Mouse (Mus musculus): ENCODE data around the gene Sec61a2. TPM values are rescaled to one million over a fixed set of nuclear protein-coding genes. Genes with fewer than 3 reads are reported as not detected.

The Sec61a2 gene
- polyA plus RNA-seq, 1 experiment from 2014 or later, result 80.6 TPM

DNA sequence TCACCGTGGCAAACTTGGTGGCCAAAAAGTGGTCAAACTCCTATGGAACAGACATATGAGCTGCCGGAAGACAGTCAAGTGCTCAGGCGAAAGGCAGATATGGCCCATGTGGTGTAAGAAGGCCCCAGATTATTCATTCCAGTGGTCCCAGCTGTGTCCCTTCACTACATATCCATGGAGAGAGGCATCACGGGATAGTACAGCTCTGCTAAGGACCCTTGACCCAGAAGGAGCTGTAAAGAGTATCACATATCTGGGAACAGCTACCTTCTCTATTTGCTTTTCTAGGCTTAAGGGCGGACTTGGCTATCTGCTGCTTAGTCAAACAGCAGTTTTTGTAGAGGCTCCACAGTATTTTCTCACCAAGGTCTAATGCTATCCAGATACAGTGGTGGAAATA, 34.6 kb upstream of the Sec61a2 start:
- 92% methylated on average over 5 of the region's 5 CpGs for WGBS
- no peak overlapping the region for H3K27ac ChIP-seq
- H3K36me3 ChIP-seq (replicated peaks), result peaks cover 49% of the 10 kb centered on the region
- no peak overlapping the region for H3K4me3 ChIP-seq
- H3K4me1 ChIP-seq, result no peaks in the 10 kb centered on the region
- no peaks in the 10 kb centered on the region for H3K27me3 ChIP-seq (ENCODE audit: poor library complexity, severe bottlenecking)
- H3K9me3 ChIP-seq, result no peaks in the 10 kb centered on the region
- no peak for DNase-seq (ENCODE audit: extremely low spot score, low spot score)

DNA sequence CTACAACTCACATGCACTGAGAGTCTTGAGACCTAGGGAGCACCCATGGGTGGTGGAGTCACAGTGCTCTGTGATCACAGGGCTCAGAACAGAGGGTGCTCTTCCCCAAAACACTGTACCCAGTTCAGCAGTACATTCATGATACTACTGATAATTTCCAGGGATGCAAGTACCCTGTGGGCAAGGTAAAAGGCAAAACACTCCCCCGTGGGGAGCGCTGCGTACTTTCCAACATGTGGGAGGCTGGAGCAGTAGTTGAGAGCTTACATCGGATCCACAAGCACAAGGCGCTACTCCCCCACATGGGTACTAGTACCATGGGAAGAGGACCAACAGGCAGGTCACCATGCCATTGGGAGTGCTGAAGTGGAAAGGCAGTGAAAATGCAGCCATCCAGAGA, 32.2 kb upstream of the Sec61a2 start:
- H3K27ac ChIP-seq, result no peak overlapping the region
- H3K4me1 ChIP-seq, result no peaks in the 10 kb centered on the region
- no peak overlapping the region for H3K4me3 ChIP-seq
- 95% methylated on average over 5 of the region's 5 CpGs for WGBS
- H3K9me3 ChIP-seq, result no peaks in the 10 kb centered on the region
- no peaks in the 10 kb centered on the region for H3K27me3 ChIP-seq (ENCODE audit: poor library complexity, severe bottlenecking)
- no peak for DNase-seq (ENCODE audit: extremely low spot score, low spot score)
- peaks cover 49% of the 10 kb centered on the region for H3K36me3 ChIP-seq (replicated peaks)

DNA sequence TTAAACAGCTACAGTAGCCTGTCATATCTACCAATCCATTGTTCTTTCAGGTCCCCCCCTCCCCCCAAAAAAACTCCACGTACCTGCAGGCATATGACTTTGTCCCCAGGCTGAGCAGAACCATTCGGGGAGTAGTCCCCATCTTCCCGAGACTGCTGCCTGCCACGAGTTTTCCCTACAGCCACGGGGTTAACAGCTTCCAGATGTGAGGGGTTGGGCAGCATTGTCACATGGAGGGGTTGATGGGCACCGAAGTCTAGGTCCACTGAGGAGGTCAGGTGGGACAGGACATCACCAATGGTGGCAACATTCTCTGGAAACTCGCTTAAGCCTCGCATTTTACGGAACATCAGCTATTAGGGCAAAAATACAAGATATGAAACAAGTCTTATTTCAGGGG, 28.6 kb upstream of the Sec61a2 start:
- Histone ChIP-seq H3K4me3 (no peak overlapping the region), H3K36me3 (replicated peaks) (peaks cover 48% of the 10 kb centered on the region), H3K9me3 (no peaks in the 10 kb centered on the region), H3K27me3 (ENCODE audit: poor library complexity, severe bottlenecking) (no peaks in the 10 kb centered on the region), H3K27ac (no peak overlapping the region), H3K4me1 (no peaks in the 10 kb centered on the region)
- WGBS, result 79% methylated on average over 9 of the region's 9 CpGs
- DNase-seq (ENCODE audit: extremely low spot score, low spot score), result no peak

DNA sequence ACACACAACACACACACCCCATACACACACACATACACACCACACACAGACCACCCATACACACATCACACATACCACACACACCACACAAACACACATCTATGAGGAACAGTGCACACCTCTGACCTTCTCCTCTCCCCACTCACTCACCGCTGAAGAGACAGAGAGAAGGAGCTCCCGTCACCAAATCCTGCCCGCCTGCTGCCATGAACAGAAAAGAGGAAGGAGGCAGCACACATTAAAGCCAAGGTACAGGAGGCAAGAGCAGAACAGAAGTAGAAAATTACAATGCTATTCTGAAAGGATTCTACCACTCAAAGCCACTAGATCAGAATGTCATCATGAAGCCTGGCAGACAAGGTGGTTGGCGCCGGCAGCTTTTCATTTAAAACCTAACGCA, 27.6 kb upstream of the Sec61a2 start:
- H3K9me3 ChIP-seq, result no peaks in the 10 kb centered on the region
- WGBS, result 97% methylated on average over 6 of the region's 6 CpGs

DNA sequence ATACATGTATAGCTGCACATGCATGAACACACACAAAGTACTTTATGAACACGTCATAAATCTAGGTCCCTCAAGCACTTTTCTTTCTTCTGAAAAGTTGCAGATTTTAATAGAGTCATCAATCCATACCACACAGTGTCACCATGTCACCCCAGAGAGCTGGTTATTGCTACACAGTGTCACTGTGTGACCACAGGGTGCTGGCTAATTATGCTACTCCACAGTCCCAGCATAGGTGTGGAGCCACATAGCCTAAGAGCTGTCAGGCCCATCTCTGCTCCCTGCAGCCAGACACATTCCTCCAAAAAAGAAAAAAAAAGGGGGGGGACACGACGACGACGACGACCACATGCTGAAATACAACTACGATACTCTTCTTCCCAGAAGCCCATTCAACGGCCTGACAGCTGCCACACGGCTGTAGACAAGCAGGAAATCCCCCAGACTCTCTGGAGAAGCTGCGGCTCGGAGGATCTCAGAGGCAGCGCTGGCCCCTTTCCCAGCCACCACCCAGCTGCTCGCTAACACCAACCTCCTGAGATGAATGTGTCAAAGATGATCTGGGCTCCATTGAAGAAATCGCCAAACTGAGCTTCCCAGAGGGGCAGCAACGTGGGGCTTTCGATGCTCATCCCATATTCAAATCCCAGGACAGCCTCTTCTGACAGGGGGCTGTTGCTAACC, 16.2 kb upstream of the Sec61a2 start:
- 84% methylated on average over 16 of the region's 16 CpGs for WGBS
- no peaks in the 10 kb centered on the region for H3K9me3 ChIP-seq
- no peaks in the 10 kb centered on the region for H3K4me1 ChIP-seq
- no peak for DNase-seq (ENCODE audit: extremely low spot score, low spot score)
- H3K27me3 ChIP-seq (ENCODE audit: poor library complexity, severe bottlenecking), result no peaks in the 10 kb centered on the region
- peaks cover 25% of the 10 kb centered on the region; the same call in 1 of the 2 replicates for H3K36me3 ChIP-seq (replicated peaks)
- H3K27ac ChIP-seq, result no peak overlapping the region
- no peak overlapping the region for H3K4me3 ChIP-seq

More for the DNA sequence above, 27.6 kb upstream of the Sec61a2 start:
- H3K27me3 ChIP-seq (ENCODE audit: poor library complexity, severe bottlenecking), result no peaks in the 10 kb centered on the region
- H3K36me3 ChIP-seq (replicated peaks), result peaks cover 43% of the 10 kb centered on the region
- no peak overlapping the region for H3K4me3 ChIP-seq
- DNase-seq (ENCODE audit: extremely low spot score, low spot score), result no peak
- H3K4me1 ChIP-seq, result no peaks in the 10 kb centered on the region
- no peak overlapping the region for H3K27ac ChIP-seq

DNA sequence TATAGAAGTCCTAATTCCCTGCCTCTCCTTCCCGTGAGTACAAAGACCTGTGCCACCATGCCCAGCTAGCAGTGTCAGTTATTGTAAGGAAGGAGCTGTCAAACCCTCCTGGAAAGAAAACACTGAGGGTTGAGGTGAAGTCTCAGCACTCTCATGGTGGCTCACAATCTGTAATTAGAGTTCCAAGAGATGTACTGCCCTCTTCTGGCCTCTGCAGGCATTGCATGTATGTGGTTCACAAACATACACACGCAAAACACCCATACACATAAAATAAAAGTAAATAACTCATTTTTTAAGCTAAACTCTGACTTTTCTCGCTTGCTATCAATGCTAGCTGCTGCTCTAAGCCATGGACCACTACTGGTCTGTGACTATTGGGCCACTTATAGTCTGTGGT, 11.4 kb upstream of the Sec61a2 start:
- peak; percentile 54 for DNase-seq (ENCODE audit: extremely low spot score, low spot score)
- WGBS, result 52% methylated on average over 3 of the region's 3 CpGs
- Histone ChIP-seq H3K9me3 (no peaks in the 10 kb centered on the region), H3K27me3 (ENCODE audit: poor library complexity, severe bottlenecking) (no peaks in the 10 kb centered on the region), H3K4me1 (no peaks in the 10 kb centered on the region), H3K4me3 (no peak overlapping the region), H3K36me3 (replicated peaks) (peaks cover 28% of the 10 kb centered on the region), H3K27ac (no peak overlapping the region)

DNA sequence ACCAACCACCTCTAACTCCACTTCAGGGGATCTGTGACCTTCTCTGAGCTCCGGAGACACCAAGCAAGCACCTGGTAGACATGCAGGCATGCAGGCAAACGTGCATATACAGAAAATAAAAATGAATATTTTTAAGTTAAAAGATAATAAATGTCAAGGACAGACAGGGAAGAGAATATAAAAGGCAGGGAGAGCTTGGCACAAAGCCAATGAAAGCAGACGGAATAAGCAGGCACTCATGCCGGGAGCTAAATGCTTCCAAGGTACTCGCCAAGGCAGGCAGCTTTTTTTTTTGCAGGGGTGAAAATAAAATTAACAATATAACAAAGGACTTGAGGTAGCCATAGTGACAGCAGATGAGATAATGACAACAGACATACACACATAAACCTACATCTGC, 10.9 kb upstream of the Sec61a2 start:
- WGBS, result 87% methylated on average over 5 of the region's 5 CpGs
- no peak overlapping the region for H3K27ac ChIP-seq
- H3K4me1 ChIP-seq, result no peaks in the 10 kb centered on the region
- no peak for DNase-seq (ENCODE audit: extremely low spot score, low spot score)
- no peak overlapping the region for H3K4me3 ChIP-seq
- H3K27me3 ChIP-seq (ENCODE audit: poor library complexity, severe bottlenecking), result no peaks in the 10 kb centered on the region
- H3K36me3 ChIP-seq (replicated peaks), result peaks cover 26% of the 10 kb centered on the region
- no peaks in the 10 kb centered on the region for H3K9me3 ChIP-seq

DNA sequence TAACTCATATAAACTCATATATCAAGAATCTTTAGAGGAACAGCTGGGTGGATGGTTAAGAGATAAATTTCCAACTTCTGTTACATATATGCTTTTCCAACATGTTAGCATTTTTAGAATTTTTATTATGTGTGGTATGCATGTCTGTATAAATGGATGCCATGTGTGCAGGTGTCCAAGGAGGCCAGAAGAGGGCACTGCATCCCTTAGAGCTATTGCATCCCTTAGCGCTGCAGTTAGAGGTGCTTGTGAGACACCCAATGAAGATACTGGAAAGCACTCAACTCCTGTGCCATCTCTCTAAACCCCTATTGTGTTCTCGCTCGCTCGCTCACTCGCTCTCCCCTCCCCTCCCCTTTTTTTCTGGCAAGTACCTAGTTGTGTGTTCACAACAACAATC, 4.9 kb upstream of the Sec61a2 start:
- Histone ChIP-seq H3K9me3 (no peaks in the 10 kb centered on the region), H3K36me3 (replicated peaks) (peaks cover 21% of the 10 kb centered on the region), H3K4me3 (no peak overlapping the region), H3K27ac (no peak overlapping the region), H3K27me3 (ENCODE audit: poor library complexity, severe bottlenecking) (no peaks in the 10 kb centered on the region), H3K4me1 (no peaks in the 10 kb centered on the region)
- WGBS, result 56% methylated on average over 5 of the region's 5 CpGs
- DNase-seq (ENCODE audit: extremely low spot score, low spot score), result no peak

DNA sequence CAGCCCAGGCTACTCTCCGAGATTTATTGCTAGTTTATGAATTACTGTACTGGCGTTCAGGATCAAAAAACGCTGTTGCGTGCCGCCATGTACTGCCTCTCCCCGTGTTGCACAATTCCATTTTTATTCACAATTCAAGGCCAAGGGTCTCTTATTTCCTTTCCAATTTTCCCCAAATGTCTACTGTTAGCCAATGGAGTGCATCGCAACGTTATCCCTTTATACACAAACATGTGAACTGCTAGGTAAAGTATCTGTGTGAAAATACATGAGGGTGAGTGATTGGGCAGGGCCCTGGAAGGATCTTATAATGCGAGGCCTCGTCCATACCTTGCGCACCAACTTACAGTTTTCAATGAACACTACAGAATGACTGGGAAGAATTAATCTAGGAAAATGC, 936 bp downstream of the Sec61a2 start:
- H3K27me3 ChIP-seq (ENCODE audit: poor library complexity, severe bottlenecking), result no peaks in the 10 kb centered on the region
- peaks cover 9% of the 10 kb centered on the region for H3K4me1 ChIP-seq
- no peak for DNase-seq (ENCODE audit: extremely low spot score, low spot score)
- peaks cover 43% of the 10 kb centered on the region for H3K36me3 ChIP-seq (replicated peaks)
- H3K27ac ChIP-seq, result peak overlapping the region; percentile 95
- no peaks in the 10 kb centered on the region for H3K9me3 ChIP-seq
- H3K4me3 ChIP-seq, result peak overlapping the region; percentile 79
- 55% methylated on average over 11 of the region's 11 CpGs for WGBS

DNA sequence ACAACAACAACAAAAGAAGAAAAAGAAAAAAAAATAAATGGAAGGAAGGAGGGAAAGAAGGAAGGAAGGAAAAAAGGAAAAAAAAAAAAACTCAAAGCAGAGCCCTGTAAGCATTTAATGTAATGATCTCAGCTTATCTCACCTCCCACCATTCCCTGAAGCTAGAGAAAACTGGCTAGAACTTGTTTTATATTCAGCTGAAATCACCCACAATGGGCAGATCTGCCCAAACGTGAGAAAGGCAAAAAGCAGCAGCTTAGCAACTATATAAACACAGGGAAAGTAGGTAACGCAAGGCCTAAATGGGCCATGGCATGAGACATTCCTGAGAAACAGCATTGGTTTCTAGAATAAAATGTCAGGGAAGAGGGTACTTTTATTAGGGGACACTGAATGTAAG, 5.8 kb downstream of the Sec61a2 start:
- Histone ChIP-seq H3K4me3 (no peak overlapping the region), H3K4me1 (peaks cover 7% of the 10 kb centered on the region), H3K9me3 (no peaks in the 10 kb centered on the region), H3K36me3 (replicated peaks) (peaks cover 82% of the 10 kb centered on the region), H3K27me3 (ENCODE audit: poor library complexity, severe bottlenecking) (no peaks in the 10 kb centered on the region), H3K27ac (no peak overlapping the region)
- no peak for DNase-seq (ENCODE audit: extremely low spot score, low spot score)
- 80% methylated on average over 2 of the region's 2 CpGs for WGBS

DNA sequence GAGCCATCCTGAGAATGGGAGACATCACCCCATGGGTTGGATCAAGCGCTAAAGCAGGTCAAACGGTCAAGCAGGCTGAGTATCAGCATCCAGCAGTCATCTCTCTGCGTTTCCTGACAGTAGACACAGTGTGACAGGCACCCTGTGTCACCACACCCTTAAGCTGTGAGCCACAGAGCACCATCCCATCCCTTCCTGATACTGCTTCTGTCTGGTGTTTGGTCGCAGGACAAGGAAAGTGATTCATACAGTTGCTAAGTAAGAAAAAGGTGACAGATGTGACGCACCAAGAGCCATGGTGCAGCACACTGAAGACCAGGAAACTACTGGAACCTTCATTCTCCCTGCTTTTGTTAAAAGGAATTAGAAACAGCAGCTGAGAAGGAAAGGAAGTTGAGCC, 6.4 kb downstream of the Sec61a2 start:
- no peaks in the 10 kb centered on the region for H3K27me3 ChIP-seq (ENCODE audit: poor library complexity, severe bottlenecking)
- H3K36me3 ChIP-seq (replicated peaks), result peaks cover 87% of the 10 kb centered on the region
- 87% methylated on average over 5 of the region's 5 CpGs for WGBS
- DNase-seq (ENCODE audit: extremely low spot score, low spot score), result no peak
- H3K9me3 ChIP-seq, result no peaks in the 10 kb centered on the region
- H3K4me1 ChIP-seq, result 0 out of 2 replicates have a peak, but pooled peaks cover 3% of the 10 kb centered on the region
- no peak overlapping the region for H3K27ac ChIP-seq
- no peak overlapping the region for H3K4me3 ChIP-seq

DNA sequence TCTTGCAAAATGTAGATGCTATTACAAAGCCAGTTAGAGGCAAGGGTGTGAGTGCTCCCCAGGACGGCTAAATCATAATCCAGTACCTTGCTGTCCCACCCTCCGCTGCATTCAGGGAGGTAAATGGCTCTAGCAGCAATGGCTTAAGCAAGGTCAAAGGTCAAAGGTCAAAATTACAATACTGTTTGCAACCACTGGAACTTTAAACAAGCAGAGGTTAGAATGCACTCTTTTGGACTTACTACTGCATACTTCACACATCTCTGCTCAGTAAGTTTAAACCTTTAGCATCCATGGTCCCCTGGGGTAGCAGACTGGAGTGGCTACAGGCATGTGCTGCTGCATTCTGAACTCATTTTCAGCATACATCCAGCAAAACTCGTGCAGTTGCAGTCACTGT, 17.8 kb downstream of the Sec61a2 start:
- no peak for DNase-seq (ENCODE audit: extremely low spot score, low spot score)
- Histone ChIP-seq H3K36me3 (replicated peaks) (peaks cover 93% of the 10 kb centered on the region), H3K4me1 (no peaks in the 10 kb centered on the region), H3K4me3 (no peak overlapping the region), H3K27me3 (ENCODE audit: poor library complexity, severe bottlenecking) (no peaks in the 10 kb centered on the region), H3K9me3 (no peaks in the 10 kb centered on the region; the same call in 1 of the 2 replicates), H3K27ac (no peak overlapping the region)
- 80% methylated on average over 3 of the region's 3 CpGs for WGBS

DNA sequence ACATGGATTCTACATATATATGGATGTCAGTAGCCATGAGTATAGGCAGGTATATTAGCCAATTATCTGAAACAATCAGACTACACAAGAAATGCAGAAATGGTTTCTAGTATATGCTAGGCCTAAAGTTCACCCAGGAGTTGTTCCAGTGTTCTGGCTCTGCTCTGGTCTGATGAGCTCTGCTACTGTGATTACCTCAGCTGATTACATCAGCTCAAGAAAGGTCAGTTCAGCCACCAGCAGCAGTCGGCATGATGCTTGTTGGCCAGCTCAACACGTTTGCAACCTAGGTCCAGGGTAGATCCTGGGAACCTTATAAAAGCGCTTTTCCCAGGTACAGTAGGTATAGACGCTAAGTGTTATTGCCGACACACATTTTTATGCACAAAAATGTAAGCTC, 25.5 kb downstream of the Sec61a2 start:
- H3K36me3 ChIP-seq (replicated peaks), result peaks cover 90% of the 10 kb centered on the region
- no peak overlapping the region for H3K4me3 ChIP-seq
- no peaks in the 10 kb centered on the region for H3K27me3 ChIP-seq (ENCODE audit: poor library complexity, severe bottlenecking)
- no peaks in the 10 kb centered on the region for H3K4me1 ChIP-seq
- no peak overlapping the region for H3K27ac ChIP-seq
- WGBS, result 96% methylated on average over 5 of the region's 5 CpGs
- DNase-seq (ENCODE audit: extremely low spot score, low spot score), result no peak
- H3K9me3 ChIP-seq, result no peaks in the 10 kb centered on the region; the same call in 1 of the 2 replicates

DNA sequence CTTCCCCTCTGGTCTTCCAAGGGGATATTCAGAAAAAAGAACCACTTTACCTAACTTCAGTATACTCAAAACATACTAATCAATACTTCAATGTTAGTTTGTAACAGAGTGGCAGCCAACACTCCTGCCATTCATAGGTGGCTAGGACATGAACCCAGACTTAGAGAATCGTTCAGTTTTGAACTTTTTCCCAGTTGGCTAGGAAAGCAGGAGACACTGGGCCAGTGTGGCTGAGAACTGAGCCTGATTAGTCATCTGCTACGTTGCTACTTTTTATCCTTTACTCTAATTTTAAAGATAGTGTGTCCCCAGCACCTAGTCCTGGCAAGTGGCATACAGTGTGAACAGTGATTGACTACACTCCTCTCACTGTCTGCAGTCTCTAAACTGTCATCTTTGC, 27.6 kb downstream of the Sec61a2 start:
- no peaks in the 10 kb centered on the region for H3K9me3 ChIP-seq
- H3K27ac ChIP-seq, result no peak overlapping the region
- no peak for DNase-seq (ENCODE audit: extremely low spot score, low spot score)
- WGBS, result 94% methylated on average over 2 of the region's 2 CpGs
- H3K36me3 ChIP-seq (replicated peaks), result peaks cover 90% of the 10 kb centered on the region
- no peaks in the 10 kb centered on the region for H3K4me1 ChIP-seq
- no peak overlapping the region for H3K4me3 ChIP-seq
- no peaks in the 10 kb centered on the region for H3K27me3 ChIP-seq (ENCODE audit: poor library complexity, severe bottlenecking)

Data from forebrain, embryonic 10.5 days (tissue).